Mouse (Mus musculus) embryonic fibroblast, embryonic 13.5 days (primary cell): ENCODE results near the gene Lmbr1.

Experiments used
- CTCF ChIP-seq: IDR thresholded peaks from 2 replicates; pipeline ENCODE4 v1.5.1; 2011; ENCODE audit warnings: mild to moderate bottlenecking, control low read depth, low read length, moderate library complexity, borderline replicate concordance; ENCODE audit not compliant: insufficient read depth
- POLR2A ChIP-seq: IDR thresholded peaks from 2 replicates; pipeline ENCODE4 v1.6.1; 2011; ENCODE audit warnings: low read depth, mild to moderate bottlenecking, control low read depth, low read length, moderate library complexity

DNA sequence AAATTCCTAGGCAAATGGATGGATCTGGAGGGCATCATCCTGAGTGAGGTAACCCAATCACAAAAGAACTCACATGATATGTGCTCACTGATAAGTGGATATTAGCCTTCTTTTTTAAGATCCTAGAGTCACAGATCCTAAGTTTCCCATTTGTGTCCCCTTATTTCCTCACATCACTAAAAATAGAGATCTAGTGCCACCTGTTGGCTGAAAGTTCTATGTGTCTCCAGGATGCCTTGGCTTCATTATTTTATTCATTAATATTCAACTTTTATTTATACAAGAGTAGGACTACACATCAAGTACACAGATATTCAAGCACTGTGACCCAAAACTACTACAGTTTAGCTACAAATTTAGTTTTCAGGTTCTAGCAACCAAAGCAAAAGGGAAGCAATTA, 103.4 kb downstream of the Lmbr1 start:
- TF ChIP-seq CTCF: no peak
- TF ChIP-seq POLR2A: no peak
